Mouse (Mus musculus) MEL (cell line): ENCODE data around the gene Aatk. TPM values are rescaled to one million over a fixed set of nuclear protein-coding genes. Genes with fewer than 3 reads are reported as not detected.

ENCODE experiments used
- DNase-seq: peaks from one replicate; pipeline ENCODE4 v3.0.0; 2011; ENCODE audit warnings: low read depth, low spot score
- H3K27ac ChIP-seq: 2 replicates; pipeline ENCODE4 v1.5.1; 2012; ENCODE audit warnings: low read depth, mild to moderate bottlenecking, control low read depth, low read length, moderate library complexity; ENCODE audit not compliant: control insufficient read depth
- H3K27me3 ChIP-seq, 2 experiments: fragments of 150-350 bp in 1 of 2; sonication (generic) in 1 of 2; 2 replicates each; pipeline ENCODE4 v1.6.1; 2012; ENCODE audit warnings: low read length in 2 of 2, mild to moderate bottlenecking in 2 of 2, improper control_type of control experiment in 1 of 2, moderate library complexity in 1 of 2; ENCODE audit not compliant: insufficient read depth in 2 of 2, control insufficient read depth in 1 of 2
- H3K36me3 ChIP-seq, 2 experiments: 2 replicates each; pipeline ENCODE4 v1.6.1; 2012 to 2014; ENCODE audit warnings: low read length in 2 of 2, improper control_type of control experiment in 1 of 2, inconsistent platforms in 1 of 2, mild to moderate bottlenecking in 1 of 2; ENCODE audit not compliant: insufficient read depth in 2 of 2, control insufficient read depth in 1 of 2
- H3K4me1 ChIP-seq, 2 experiments: fragments of 150-350 bp in 1 of 2; sonication (generic) in 1 of 2; 2 replicates each; pipeline ENCODE4 v1.6.1; 2012; ENCODE audit warnings: low read length in 2 of 2, improper control_type of control experiment in 1 of 2, mild to moderate bottlenecking in 1 of 2; ENCODE audit not compliant: insufficient read depth in 2 of 2, control insufficient read depth in 1 of 2
- H3K4me3 ChIP-seq, 2 experiments: fragments of 150-350 bp in 1 of 2; sonication (generic) in 1 of 2; 2 replicates each; pipeline ENCODE4 v1.5.1; 2012; ENCODE audit warnings: low read depth in 2 of 2, low read length in 2 of 2, mild to moderate bottlenecking in 2 of 2, moderate library complexity in 2 of 2, control low read depth in 1 of 2, improper control_type of control experiment in 1 of 2; ENCODE audit not compliant: control insufficient read depth in 1 of 2, insufficient read depth in 1 of 2
- H3K79me2 ChIP-seq: 2 replicates; pipeline ENCODE4 v1.6.1; 2012; ENCODE audit warnings: mild to moderate bottlenecking, low read length, moderate library complexity; ENCODE audit not compliant: control insufficient read depth, poor library complexity, insufficient read depth
- H3K9ac ChIP-seq: 2 replicates; pipeline ENCODE4 v1.6.1; 2012; ENCODE audit warnings: low read depth, mild to moderate bottlenecking, control low read depth, low read length, moderate library complexity; ENCODE audit not compliant: control insufficient read depth, poor library complexity, severe bottlenecking
- H3K9me3 ChIP-seq: fragments of 150-350 bp; sonication (generic); replicated peaks from 2 replicates; pipeline ENCODE4 v1.6.1; 2012; ENCODE audit warnings: mild to moderate bottlenecking, low read length, improper control_type of control experiment, moderate library complexity; ENCODE audit not compliant: insufficient read depth
- BHLHE40 ChIP-seq: IDR thresholded peaks from 2 replicates; pipeline ENCODE4 v1.6.1; 2012; ENCODE audit warnings: low read depth, mild to moderate bottlenecking, inconsistent platforms, low read length, improper control_type of control experiment, borderline replicate concordance
- CTCF ChIP-seq, 3 experiments: IDR thresholded peaks in 2 of 3; conservative IDR thresholded peaks in 1 of 3; 2 replicates each; pipeline ENCODE4 v1.5.1; 2011 to 2012; ENCODE audit warnings: low read length in 3 of 3, low read depth in 2 of 3, mild to moderate bottlenecking in 2 of 3, improper control_type of control experiment in 1 of 3, inconsistent platforms in 1 of 3, mixed read lengths in 1 of 3, moderate library complexity in 1 of 3; ENCODE audit not compliant: control insufficient read depth in 1 of 3, insufficient read depth in 1 of 3, poor library complexity in 1 of 3, severe bottlenecking in 1 of 3
- EP300 ChIP-seq, 2 experiments: IDR thresholded peaks; 2 replicates each; pipeline ENCODE4 v1.6.1; 2011; ENCODE audit warnings: improper control_type of control experiment in 2 of 2, low read length in 2 of 2, low read depth in 1 of 2, mild to moderate bottlenecking in 1 of 2
- GABPA ChIP-seq: IDR thresholded peaks from 2 replicates; pipeline ENCODE4 v1.6.1; 2012; ENCODE audit warnings: low read depth, mild to moderate bottlenecking, inconsistent platforms, low read length, improper control_type of control experiment, moderate library complexity
- JUND ChIP-seq: IDR thresholded peaks from 2 replicates; pipeline ENCODE4 v1.6.1; 2011; ENCODE audit warnings: low read depth, mild to moderate bottlenecking, improper control_type of control experiment, low read length
- MAFK ChIP-seq: IDR thresholded peaks from 2 replicates; pipeline ENCODE4 v1.6.1; 2011; ENCODE audit warnings: low read depth, mild to moderate bottlenecking, low read length, improper control_type of control experiment, borderline replicate concordance
- MYC ChIP-seq: IDR thresholded peaks from 2 replicates; pipeline ENCODE4 v1.6.1; 2011; ENCODE audit warnings: low read depth, mild to moderate bottlenecking, low read length, improper control_type of control experiment, moderate library complexity
- RAD21 ChIP-seq: IDR thresholded peaks from 2 replicates; pipeline ENCODE4 v1.6.1; 2011; ENCODE audit warnings: mild to moderate bottlenecking, low read depth, low read length, improper control_type of control experiment
- SIN3A ChIP-seq: IDR thresholded peaks from 2 replicates; pipeline ENCODE4 v1.6.1; 2012; ENCODE audit warnings: low read length, improper control_type of control experiment, inconsistent platforms
- TAL1 ChIP-seq: IDR thresholded peaks from 2 replicates; pipeline ENCODE4 v1.6.1; 2012; ENCODE audit warnings: mild to moderate bottlenecking, inconsistent platforms, low read length, moderate library complexity, mixed read lengths
- TBP ChIP-seq: IDR thresholded peaks from 2 replicates; pipeline ENCODE4 v1.8.0; 2011; ENCODE audit warnings: low read depth, low read length, improper control_type of control experiment
- TCF12 ChIP-seq: IDR thresholded peaks from 2 replicates; pipeline ENCODE4 v1.6.1; 2014; ENCODE audit warnings: low read depth, mild to moderate bottlenecking, inconsistent platforms, low read length, improper control_type of control experiment, moderate library complexity
- USF2 ChIP-seq, 2 experiments: IDR thresholded peaks; 2 replicates each; pipeline ENCODE4 v1.6.1; 2011 to 2012; ENCODE audit warnings: improper control_type of control experiment in 2 of 2, low read length in 2 of 2, borderline replicate concordance in 1 of 2, inconsistent platforms in 1 of 2, low read depth in 1 of 2, mild to moderate bottlenecking in 1 of 2; ENCODE audit not compliant: insufficient read depth in 1 of 2
- ZNF384 ChIP-seq: IDR thresholded peaks from 2 replicates; pipeline ENCODE4 v1.6.1; 2012; ENCODE audit warnings: low read depth, mild to moderate bottlenecking, inconsistent platforms, low read length, improper control_type of control experiment
- polyA plus RNA-seq, 2 experiments: library from polyadenylated mRNA; stranded (reverse) in 1 of 2; unstranded in 1 of 2; fragments of >175 nt in 1 of 2; fragments of >200 nt in 1 of 2; gene quantifications; 2 replicates each; pipeline versions ENCODE4 v1.2.1 to v1.2.4; 2012; ENCODE audit warnings: low replicate concordance in 2 of 2, low read depth in 1 of 2; ENCODE audit not compliant: insufficient read length in 2 of 2, insufficient read depth in 1 of 2, missing spikeins in 1 of 2
- total RNA-seq: library from RNA; depleted of rRNA; stranded (reverse); fragments of 300-350 nt; gene quantifications from 2 replicates; pipeline ENCODE4 v1.2.3, GENCODE M21; 2012

The Aatk gene
- total and polyA plus RNA-seq, 3 experiments: 0.04 TPM; not detected in 2

GRCm38 (mm10) chr11:119978701-119979100, 68.3 kb downstream of the Aatk start:
- H3K4me1 ChIP-seq: no peaks in the 10 kb centered on the region

GRCm38 (mm10) chr11:119975739-119976501, 71.0 kb downstream of the Aatk start:
- DNase-seq: no peak
- no peak overlapping the region for H3K4me3 ChIP-seq
- H3K9ac ChIP-seq: no peak overlapping the region
- H3K4me1 ChIP-seq: no peaks in the 10 kb centered on the region
- no peaks in the 10 kb centered on the region for H3K79me2 ChIP-seq
- no peak overlapping the region for H3K27ac ChIP-seq
- no peaks in the 10 kb centered on the region; a peak in 1 of 4 replicates for H3K36me3 ChIP-seq
- no peaks in the 10 kb centered on the region for H3K9me3 ChIP-seq
- H3K27me3 ChIP-seq: no peaks in the 10 kb centered on the region
- TF ChIP-seq ZNF384: no peak
- no peak for TF ChIP-seq CTCF (IDR thresholded peaks at IDR 0.05 in 2 of 3, conservative IDR thresholded peaks at IDR 0.05 in 1 of 3; ENCODE audit: control insufficient read depth in 1 of 3, insufficient read depth in 1 of 3, low read depth in 2 of 3, low read length in 3 of 3, poor library complexity in 1 of 3, severe bottlenecking in 1 of 3)
- TF ChIP-seq GABPA: no peak
- TF ChIP-seq MAFK: no peak
- no peak for TF ChIP-seq SIN3A
- no peak for TF ChIP-seq RAD21
- TF ChIP-seq TCF12: no peak
- no peak for TF ChIP-seq USF2 (IDR thresholded peaks at IDR 0.05; ENCODE audit: borderline replicate concordance in 1 of 2, insufficient read depth in 1 of 2, low read depth in 1 of 2, low read length in 2 of 2)

More at GRCm38 (mm10) chr11:119978701-119979100, 68.3 kb downstream of the Aatk start:
- Histone ChIP-seq H3K27ac (no peak overlapping the region), H3K9ac (no peak overlapping the region), H3K36me3 (no peaks in the 10 kb centered on the region; a peak in 1 of 4 replicates), H3K4me3 (no peak overlapping the region), H3K27me3 (no peaks in the 10 kb centered on the region), H3K9me3 (no peaks in the 10 kb centered on the region), H3K79me2 (no peaks in the 10 kb centered on the region)
- no peak for DNase-seq
- TF ChIP-seq BHLHE40 (no peak), MYC (no peak), TAL1 (no peak), JUND (no peak)

- Histone ChIP-seq H3K4me3 (no peak overlapping the region), H3K36me3 (no peaks in the 10 kb centered on the region), H3K4me1 (no peaks in the 10 kb centered on the region), H3K79me2 (no peaks in the 10 kb centered on the region), H3K27me3 (no peaks in the 10 kb centered on the region), H3K9ac (no peak overlapping the region), H3K27ac (no peak overlapping the region), H3K9me3 (no peaks in the 10 kb centered on the region)
- no peak for DNase-seq
- TF ChIP-seq TBP: no peak
- no peak for TF ChIP-seq USF2 (IDR thresholded peaks at IDR 0.05; ENCODE audit: borderline replicate concordance in 1 of 2, insufficient read depth in 1 of 2, low read depth in 1 of 2, low read length in 2 of 2)
- no peak for TF ChIP-seq EP300 (IDR thresholded peaks at IDR 0.05; ENCODE audit: low read depth in 1 of 2, low read length in 2 of 2)
- TF ChIP-seq GABPA: no peak
- TF ChIP-seq ZNF384: no peak
These were observed 73.2 kb downstream of the Aatk start for GRCm38 (mm10) chr11:119973789-119974188.
